Mouse (Mus musculus): ENCODE results near the gene Specc1.

- TF ChIP-seq POLR2A (IDR thresholded peaks at IDR 0.05; ENCODE audit: borderline replicate concordance, insufficient read depth, low read length): no peak
- no peak for TF ChIP-seq CTCF (IDR thresholded peaks at IDR 0.05; ENCODE audit: borderline replicate concordance, insufficient read depth, low read depth, low read length)
These were observed 8.0 kb downstream of the Specc1 start for GRCm38 (mm10) chr11:61964611-61965010.
